Mouse (Mus musculus): ENCODE measurements around the gene Rpl28.

Rpl28 gene

GRCm38 (mm10) chr7:4835631-4836327, 43.1 kb downstream of the Rpl28 start:
- DNase-seq (ENCODE audit: low spot score): no peak

- DNase-seq (ENCODE audit: low spot score): peak; percentile 50
Observed at GRCm38 (mm10) chr7:4836351-4836792, 43.7 kb downstream of the Rpl28 start.

GRCm38 (mm10) chr7:4837639-4838038, 45.0 kb downstream of the Rpl28 start:
- no peak for DNase-seq (ENCODE audit: low spot score)

GRCm38 (mm10) chr7:4842077-4842476, 49.4 kb downstream of the Rpl28 start:
- DNase-seq (ENCODE audit: low spot score): no peak

GRCm38 (mm10) chr7:4842634-4843131, 50.0 kb downstream of the Rpl28 start:
- DNase-seq (ENCODE audit: low spot score): no peak

- no peak for DNase-seq (ENCODE audit: low spot score)
Observed at GRCm38 (mm10) chr7:4843604-4844244, 51.0 kb downstream of the Rpl28 start.

- DNase-seq (ENCODE audit: low spot score): no peak
Observed at GRCm38 (mm10) chr7:4844245-4844916, 51.7 kb downstream of the Rpl28 start, which contains the start of gene Shisa7. Gene Shisa7, minus strand, starts transcription at chr7:4844696.
